Mouse (Mus musculus) forebrain, embryonic 14.5 days (tissue): ENCODE data around the gene Gadd45gip1. TPM values are rescaled to one million over a fixed set of nuclear protein-coding genes. Genes with fewer than 3 reads are reported as not detected.

Source experiments
- ATAC-seq: fragments of 200-750 bp; cut with Nextera tagmentation; 2 replicates; pipeline ENCODE4 v1.8.0; 2017; ENCODE audit warnings: mild to moderate bottlenecking, moderate library complexity
- DNase-seq: peaks from one replicate; pipeline ENCODE4 v3.0.0-alpha.2; 2015; ENCODE audit warnings: low spot score
- H3K27ac ChIP-seq: fragments of 300-500 bp; sonication (generic); 2 replicates; pipeline ENCODE4 v1.5.1; 2014; ENCODE audit warnings: low read depth, mild to moderate bottlenecking, control low read depth, low read length, moderate library complexity
- H3K27me3 ChIP-seq: fragments of 300-500 bp; sonication (generic); replicated peaks from 2 replicates; pipeline ENCODE4 v1.6.1; 2014; ENCODE audit warnings: low read length, control low read depth, mixed read lengths; ENCODE audit not compliant: control insufficient read depth, insufficient read depth
- H3K36me3 ChIP-seq: fragments of 300-500 bp; sonication (generic); 2 replicates; pipeline ENCODE4 v1.6.1; 2014; ENCODE audit warnings: low read length, control low read depth; ENCODE audit not compliant: control insufficient read depth, insufficient read depth
- H3K4me1 ChIP-seq: fragments of 300-500 bp; sonication (generic); 2 replicates; pipeline ENCODE4 v1.6.1; 2014; ENCODE audit warnings: antibody characterized with exemption, low read length, control low read depth; ENCODE audit not compliant: control insufficient read depth, insufficient read depth
- H3K4me2 ChIP-seq: fragments of 300-500 bp; sonication (generic); 2 replicates; pipeline ENCODE4 v1.6.1; 2014; ENCODE audit warnings: mild to moderate bottlenecking, control low read depth, low read length
- H3K4me3 ChIP-seq: fragments of 300-500 bp; sonication (generic); 2 replicates; pipeline ENCODE4 v1.5.1; 2014; ENCODE audit warnings: low read depth, low read length, control low read depth
- H3K9ac ChIP-seq: fragments of 300-500 bp; sonication (generic); 2 replicates; pipeline ENCODE4 v1.6.1; 2014; ENCODE audit warnings: mild to moderate bottlenecking, low read length, control low read depth, moderate library complexity
- H3K9me3 ChIP-seq: fragments of 300-500 bp; sonication (generic); replicated peaks from 2 replicates; pipeline ENCODE4 v1.6.1; 2016; ENCODE audit warnings: low read length, control low read depth, mixed read lengths; ENCODE audit not compliant: control insufficient read depth
- WGBS: fragments of 180-500 bp; shearing (Covaris S2); extraction: QIAGEN DNeasy Blood & Tissue Kit; methylation state at CpG from one replicate; pipeline ENCODE4 v1.1.7; 2014; 5-methylcytosine and 5-hydroxymethylcytosine counted together
- microRNA-seq: library from miRNA; unstranded; fragments of <30 nt; microRNA quantifications from one replicate; pipeline ENCODE4, GENCODE M21; 2016
- polyA plus RNA-seq: library from polyadenylated mRNA; unstranded; fragments of >200 nt; fragmentation: Nextera tagmentation; extraction: Ambion mirVana; gene quantifications from 2 replicates; pipeline ENCODE4 v1.2.1, GENCODE M21; 2014

The Gadd45gip1 gene
- polyA plus RNA-seq, 1 experiment from 2014 or later = 41.3 TPM

DNA sequence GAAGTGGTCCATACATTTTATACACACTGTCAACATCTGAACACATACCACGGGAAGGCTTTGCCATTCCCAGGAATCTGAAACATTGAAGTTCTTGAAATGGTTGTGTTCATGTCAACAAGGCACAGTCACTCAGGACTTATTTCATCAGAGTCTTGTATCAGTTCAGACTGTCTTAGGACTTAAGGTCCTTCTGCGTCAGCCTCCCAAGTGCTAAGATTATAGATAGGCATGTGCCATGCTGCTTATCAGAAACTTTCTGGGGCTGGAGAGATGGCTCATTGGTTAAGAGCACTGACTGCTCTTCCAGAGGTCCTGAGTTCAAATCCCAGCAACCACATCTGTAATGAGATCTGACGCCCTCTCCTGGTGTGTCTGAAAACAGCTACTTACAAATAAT is 43.0 kb downstream of the Gadd45gip1 start:
- no peak for DNase-seq
- no peak overlapping the region for H3K4me2 ChIP-seq
- peaks cover 11% of the 10 kb centered on the region for H3K36me3 ChIP-seq
- H3K27me3 ChIP-seq = no peaks in the 10 kb centered on the region
- H3K9ac ChIP-seq = no peak overlapping the region
- ATAC-seq = no peak
- no peak overlapping the region for H3K27ac ChIP-seq
- peaks cover 11% of the 10 kb centered on the region for H3K4me1 ChIP-seq
- WGBS = 94% methylated on average over 3 of the region's 3 CpGs
- H3K9me3 ChIP-seq = no peaks in the 10 kb centered on the region
- no peak overlapping the region for H3K4me3 ChIP-seq

DNA sequence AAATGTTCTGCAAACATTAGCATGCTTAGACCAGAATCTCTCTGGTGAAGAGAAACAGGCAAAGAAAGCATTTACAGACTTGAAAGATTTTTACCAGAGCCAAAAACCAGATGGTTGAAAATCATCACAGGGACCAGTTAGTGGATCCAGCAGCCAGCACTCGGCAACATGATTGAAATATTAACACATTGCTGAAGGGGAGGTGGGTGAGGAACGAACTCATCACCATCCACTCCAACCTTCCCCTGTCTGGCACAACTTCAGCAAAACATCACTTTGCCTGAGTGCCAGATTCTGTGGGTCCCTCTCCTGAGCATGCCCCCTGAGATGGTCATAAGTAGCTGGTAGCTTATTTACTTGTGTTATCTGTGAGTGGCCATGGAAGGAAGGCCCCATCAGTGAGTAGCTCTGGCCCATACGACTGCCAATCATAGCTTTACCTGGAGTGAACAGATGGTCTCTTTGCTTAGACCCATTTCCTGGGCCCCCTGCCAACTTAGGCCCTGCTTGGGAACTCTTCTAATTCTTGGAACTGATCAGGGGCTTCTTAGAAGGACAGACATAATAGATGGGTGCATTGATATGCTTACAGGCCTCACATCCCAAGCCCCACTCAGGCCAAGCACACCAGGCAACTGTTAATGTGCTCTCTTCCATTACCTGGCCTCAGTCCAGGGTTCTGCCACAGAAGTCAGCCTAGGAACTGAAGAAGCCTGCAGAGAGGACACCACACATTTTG is 46.1 kb downstream of the Gadd45gip1 start:
- Histone ChIP-seq H3K27me3 (no peaks in the 10 kb centered on the region), H3K4me1 (peaks cover 5% of the 10 kb centered on the region), H3K9me3 (no peaks in the 10 kb centered on the region), H3K9ac (0 out of 2 replicates have a peak overlapping the region, but pooled peaks have one; percentile 17), H3K4me2 (no peak overlapping the region), H3K27ac (peak overlapping the region; percentile 75), H3K36me3 (no peaks in the 10 kb centered on the region), H3K4me3 (no peak overlapping the region)
- DNase-seq (peak; percentile 76), ATAC-seq (peak; percentile 82)
- 54% methylated on average over 3 of the region's 3 CpGs for WGBS

DNA sequence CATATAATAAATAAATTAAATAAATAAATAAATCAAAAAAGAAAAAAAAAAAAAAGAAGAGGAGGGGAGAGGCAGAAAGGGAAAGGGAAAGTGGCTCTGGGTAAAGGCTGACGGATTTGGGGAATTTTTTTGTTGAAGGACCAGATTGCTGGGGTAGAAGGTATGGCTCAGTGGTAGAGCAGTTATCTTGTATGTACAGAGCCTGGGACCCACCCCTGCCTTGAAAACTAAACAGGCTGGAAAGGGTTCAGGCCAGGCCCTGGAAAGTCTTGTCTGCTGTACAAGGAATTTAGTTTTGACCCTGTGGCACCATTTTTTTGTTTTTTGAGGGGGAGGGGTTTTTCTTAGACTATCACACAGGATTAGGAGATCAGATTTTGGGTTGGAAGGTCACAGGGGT is 47.6 kb downstream of the Gadd45gip1 start:
- ATAC-seq = no peak

GRCm38 (mm10) chr8:84884728-84885127 is 53.4 kb downstream of the Gadd45gip1 start:
- Histone ChIP-seq H3K27ac (no peak overlapping the region), H3K36me3 (peaks cover 37% of the 10 kb centered on the region), H3K9me3 (no peaks in the 10 kb centered on the region), H3K27me3 (no peaks in the 10 kb centered on the region), H3K4me3 (no peak overlapping the region), H3K9ac (no peak overlapping the region), H3K4me1 (no peaks in the 10 kb centered on the region), H3K4me2 (no peak overlapping the region)
- no peak for DNase-seq
- 86% methylated on average over 4 of the region's 4 CpGs for WGBS
- no peak for ATAC-seq

More for the DNA sequence above, 47.6 kb downstream of the Gadd45gip1 start:
- H3K4me1 ChIP-seq = no peaks in the 10 kb centered on the region
- no peaks in the 10 kb centered on the region for H3K36me3 ChIP-seq
- H3K4me3 ChIP-seq = no peak overlapping the region
- DNase-seq = no peak
- no peaks in the 10 kb centered on the region for H3K27me3 ChIP-seq
- no peaks in the 10 kb centered on the region for H3K9me3 ChIP-seq
- WGBS = 93% methylated on average over 1 of the region's 1 CpGs
- H3K9ac ChIP-seq = no peak overlapping the region
- H3K4me2 ChIP-seq = no peak overlapping the region
- no peak overlapping the region for H3K27ac ChIP-seq

Small RNAs within 50 kb of the gene (microRNA-seq; reads per million reads assigned to microRNA genes)
- gene Mir7069 = 3.3 reads per million, percentile 18 among the genes with 10 or more reads in this experiment

Other genes starting within 250 kb of the Gadd45gip1 start
- gene Ier2, start 168.7 kb upstream of the Gadd45gip1 start, polyA plus RNA-seq = 26.5 and 29.3 TPM in 2 replicates
- gene Trmt1, start 145.2 kb upstream of the Gadd45gip1 start, polyA plus RNA-seq = 47.8 and 52.3 TPM in 2 replicates
- 17.0 and 17.6 TPM in 2 replicates for gene Nacc1, start 143.7 kb upstream of the Gadd45gip1 start, polyA plus RNA-seq
- gene Lyl1, start 130.1 kb upstream of the Gadd45gip1 start, polyA plus RNA-seq = 2.9 and 3.8 TPM in 2 replicates
- gene G430095P16Rik, start 108.5 kb upstream of the Gadd45gip1 start, polyA plus RNA-seq = 1.5 and 1.7 TPM in 2 replicates
- gene Nfix, start 31.2 kb upstream of the Gadd45gip1 start, polyA plus RNA-seq = 237 and 318 TPM in 2 replicates
- 8.6 and 9.4 TPM in 2 replicates for gene Dand5, start 8.7 kb upstream of the Gadd45gip1 start, polyA plus RNA-seq
- 87.3 and 88.1 TPM in 2 replicates for gene Rad23a, start 9.1 kb downstream of the Gadd45gip1 start, polyA plus RNA-seq
- gene Calr, start 15.4 kb downstream of the Gadd45gip1 start, polyA plus RNA-seq = 514 and 606 TPM in 2 replicates
- gene Farsa, start 25.5 kb downstream of the Gadd45gip1 start, polyA plus RNA-seq = 92.3 and 102 TPM in 2 replicates
- 58.0 and 71.5 TPM in 2 replicates for gene Syce2, start 40.6 kb downstream of the Gadd45gip1 start, polyA plus RNA-seq
- gene Gcdh, start 62.4 kb downstream of the Gadd45gip1 start, polyA plus RNA-seq = 27.1 and 30.0 TPM in 2 replicates
- 0.74 and 0.99 TPM in 2 replicates for gene Klf1, start 70.4 kb downstream of the Gadd45gip1 start, polyA plus RNA-seq
- gene Dnase2a, start 77.0 kb downstream of the Gadd45gip1 start, polyA plus RNA-seq = 4.8 and 5.5 TPM in 2 replicates
- gene Mast1, start 105.8 kb downstream of the Gadd45gip1 start, polyA plus RNA-seq = 24.5 and 40.2 TPM in 2 replicates
- gene Rtbdn, start 115.5 kb downstream of the Gadd45gip1 start, polyA plus RNA-seq = 0.47 and 0.73 TPM in 2 replicates
- not detected in 2 replicates for gene Gm49661, start 137.9 kb downstream of the Gadd45gip1 start, polyA plus RNA-seq
- gene Prdx2, start 138.1 kb downstream of the Gadd45gip1 start, polyA plus RNA-seq = 1,735 and 2,101 TPM in 2 replicates
- gene Rnaseh2a, start 138.2 kb downstream of the Gadd45gip1 start, polyA plus RNA-seq = 93.3 and 111 TPM in 2 replicates
- gene Junb, start 147.2 kb downstream of the Gadd45gip1 start, polyA plus RNA-seq = 5.0 and 6.5 TPM in 2 replicates
- gene Hook2, start 159.1 kb downstream of the Gadd45gip1 start, polyA plus RNA-seq = 13.0 and 20.3 TPM in 2 replicates
- not detected in 2 replicates for gene Best2, start 183.0 kb downstream of the Gadd45gip1 start, polyA plus RNA-seq
- 166 and 178 TPM in 2 replicates for gene Asna1, start 193.8 kb downstream of the Gadd45gip1 start, polyA plus RNA-seq
- 166 and 169 TPM in 2 replicates for gene Trir, start 195.3 kb downstream of the Gadd45gip1 start, polyA plus RNA-seq
- 27.8 and 36.8 TPM in 2 replicates for gene Tnpo2, start 205.4 kb downstream of the Gadd45gip1 start, polyA plus RNA-seq
- 46.5 and 56.2 TPM in 2 replicates for gene Fbxw9, start 228.5 kb downstream of the Gadd45gip1 start, polyA plus RNA-seq
- gene Gm5741, start 236.5 kb downstream of the Gadd45gip1 start, polyA plus RNA-seq = 0.88 TPM in 1 of 2 replicates, not detected in the other
- gene Dhps, start 240.2 kb downstream of the Gadd45gip1 start, polyA plus RNA-seq = 83.4 and 85.3 TPM in 2 replicates
- gene Wdr83os, start 249.2 kb downstream of the Gadd45gip1 start, polyA plus RNA-seq = 147 and 170 TPM in 2 replicates
- 49.7 and 50.1 TPM in 2 replicates for gene Wdr83, start 249.8 kb downstream of the Gadd45gip1 start, polyA plus RNA-seq